Mouse (Mus musculus): ENCODE measurements around the gene Gabrb3. TPM values are rescaled to one million over a fixed set of nuclear protein-coding genes. Genes with fewer than 3 reads are reported as not detected.
A peak's percentile ranks its signal among the peaks of the same experiment; 100 is the strongest.

The Gabrb3 gene
- total RNA-seq, 2 experiments from 2014 or later, result 1.5 to 2.3 TPM

DNA sequence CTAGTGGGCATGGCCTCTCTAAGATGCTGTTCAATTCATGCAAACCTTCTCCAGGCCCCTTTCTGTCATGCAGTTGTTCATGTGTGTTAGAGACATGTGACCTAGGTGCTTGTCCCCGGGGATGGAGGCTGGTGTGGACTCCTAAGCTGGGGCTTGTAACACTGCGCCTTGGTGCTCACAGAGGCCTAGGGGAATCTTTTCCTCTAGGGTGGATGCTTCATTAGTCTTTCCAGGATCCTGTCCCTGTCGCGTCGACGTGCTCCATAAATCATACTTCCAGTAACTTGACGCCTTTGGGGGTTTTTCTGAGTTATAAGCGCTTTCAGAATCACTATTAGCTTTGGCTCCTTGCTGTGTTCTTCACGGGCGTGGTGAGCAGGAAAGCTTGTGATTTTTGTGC lies 113.2 kb downstream of the Gabrb3 start:
- no peak for DNase-seq

DNA sequence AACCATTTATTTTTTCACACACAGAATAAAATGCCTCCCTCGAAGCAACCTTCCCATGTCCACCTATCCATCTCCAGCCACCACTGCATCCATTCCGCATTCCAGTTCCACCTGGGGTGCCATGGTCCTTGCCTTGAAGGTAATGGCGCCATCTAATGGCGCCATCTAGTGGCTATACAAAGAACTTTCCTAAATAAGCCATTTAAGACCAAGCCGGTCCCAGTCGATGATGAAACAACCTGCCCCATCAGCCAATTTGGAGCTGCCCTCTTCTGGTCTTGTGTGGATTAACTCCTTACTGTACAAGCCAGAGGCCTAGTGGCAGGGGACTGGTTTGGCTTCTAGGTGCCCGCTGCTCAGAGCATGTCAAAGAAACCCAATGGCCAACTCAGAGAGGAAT lies 119.1 kb downstream of the Gabrb3 start:
- DNase-seq, result no peak

DNA sequence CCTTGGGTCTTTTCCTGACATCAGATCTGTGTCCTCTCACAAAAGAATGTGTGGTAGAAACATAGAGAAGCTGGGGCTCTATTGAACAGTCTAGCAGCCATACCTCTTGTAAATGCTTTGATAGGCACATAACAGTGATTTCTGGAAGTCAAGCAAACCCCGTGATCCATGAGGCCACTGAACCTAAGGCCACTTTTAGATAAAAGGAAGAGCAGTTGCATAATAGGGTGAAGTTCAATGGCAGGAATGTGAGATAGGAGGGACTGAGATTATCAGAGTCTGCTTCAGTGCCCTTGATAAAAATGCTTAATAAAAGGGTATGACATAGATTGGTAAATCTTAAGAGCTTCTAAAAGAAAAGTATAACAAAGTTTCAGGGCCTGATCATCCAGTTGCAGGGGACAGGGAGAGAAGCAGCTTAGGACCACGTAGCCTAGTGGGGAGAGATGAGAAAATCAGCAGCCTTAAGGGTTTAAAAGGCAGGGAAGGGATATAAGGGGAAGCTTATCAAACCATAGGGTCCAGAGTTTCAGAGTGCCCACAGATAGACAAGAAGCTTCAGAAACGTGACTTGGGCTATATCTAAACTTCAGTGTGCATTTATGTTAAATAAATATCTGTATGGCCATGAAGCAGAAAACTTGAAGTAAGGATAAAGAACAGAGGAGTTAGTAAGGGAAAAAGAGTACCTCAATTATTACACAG lies 141.4 kb downstream of the Gabrb3 start:
- DNase-seq, result no peak

GRCm38 (mm10) chr7:57564403-57564802 lies 144.9 kb downstream of the Gabrb3 start:
- DNase-seq, result no peak

- DNase-seq, result peak; percentile 56
These were observed 171.2 kb downstream of the Gabrb3 start for GRCm38 (mm10) chr7:57590451-57591248.

DNA sequence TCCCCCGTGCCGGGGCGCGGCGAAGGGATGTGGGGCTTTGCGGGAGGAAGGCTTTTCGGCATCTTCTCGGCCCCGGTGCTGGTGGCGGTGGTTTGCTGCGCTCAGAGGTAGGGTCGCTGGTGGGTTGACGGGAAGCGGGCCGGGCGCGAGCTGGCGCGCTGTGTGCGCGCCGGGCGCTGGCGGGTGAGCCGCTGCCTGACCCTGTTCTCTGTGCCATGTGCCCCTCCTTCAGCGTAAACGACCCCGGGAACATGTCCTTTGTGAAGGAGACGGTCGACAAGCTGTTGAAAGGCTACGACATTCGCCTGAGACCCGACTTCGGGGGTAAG lies 171.7 kb downstream of the Gabrb3 start:
- DNase-seq, result no peak

GRCm38 (mm10) chr7:57591578-57592431 lies 172.3 kb downstream of the Gabrb3 start:
- peak; percentile 69 for DNase-seq

GRCm38 (mm10) chr7:57597341-57597740 lies 177.8 kb downstream of the Gabrb3 start:
- DNase-seq, result no peak

- DNase-seq, result no peak
These were observed 199.2 kb downstream of the Gabrb3 start for GRCm38 (mm10) chr7:57618697-57619096.

- DNase-seq, result no peak
These were observed 200.5 kb downstream of the Gabrb3 start for GRCm38 (mm10) chr7:57620036-57620435.

DNA sequence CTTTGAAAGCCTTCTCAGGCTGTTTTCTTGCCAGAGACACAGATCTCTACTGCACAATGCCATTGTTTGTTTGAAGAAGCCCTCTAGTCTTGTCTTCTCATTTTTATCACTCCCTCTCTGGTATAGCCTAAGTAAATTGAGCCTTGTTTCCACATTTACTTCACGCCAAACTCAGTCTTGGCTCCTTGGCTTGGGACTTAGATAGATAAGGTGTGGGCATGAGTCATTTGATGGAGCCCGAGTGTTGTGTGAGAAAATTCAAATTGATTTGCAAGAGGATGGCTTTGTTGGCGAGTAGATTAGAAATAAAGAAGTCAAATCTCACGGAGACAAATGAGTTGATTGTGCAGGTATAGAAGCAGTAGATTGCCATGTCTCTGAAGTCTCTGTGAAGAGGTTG lies 204.2 kb downstream of the Gabrb3 start:
- no peak for DNase-seq

- DNase-seq, result no peak
These were observed 215.5 kb downstream of the Gabrb3 start for GRCm38 (mm10) chr7:57635026-57635425.

GRCm38 (mm10) chr7:57635687-57636086 lies 216.2 kb downstream of the Gabrb3 start:
- DNase-seq, result no peak

DNA sequence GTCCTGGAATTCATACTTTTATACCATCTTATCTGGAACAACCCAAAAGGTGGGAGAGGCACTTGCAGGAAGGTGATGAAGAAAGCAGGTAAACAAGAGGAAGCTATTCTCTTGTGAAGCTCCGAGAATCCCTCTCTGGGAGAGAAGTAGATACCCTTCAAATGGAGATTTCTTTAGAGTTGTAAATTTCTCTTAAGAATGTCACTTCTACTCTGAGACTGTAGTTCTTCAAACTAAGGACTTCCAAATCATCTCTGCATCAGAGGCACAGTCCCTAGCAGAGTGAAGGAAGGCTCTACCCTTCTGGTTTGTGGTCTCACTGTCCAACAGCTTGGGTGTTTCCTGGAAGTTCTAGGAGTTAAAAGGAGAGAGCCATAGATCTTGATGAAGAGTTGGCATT lies 221.3 kb downstream of the Gabrb3 start:
- DNase-seq, result no peak

- DNase-seq, result no peak
These were observed 227.9 kb downstream of the Gabrb3 start for GRCm38 (mm10) chr7:57647345-57647744.

- DNase-seq, result no peak
These were observed 228.8 kb downstream of the Gabrb3 start for GRCm38 (mm10) chr7:57648136-57648755.

DNA sequence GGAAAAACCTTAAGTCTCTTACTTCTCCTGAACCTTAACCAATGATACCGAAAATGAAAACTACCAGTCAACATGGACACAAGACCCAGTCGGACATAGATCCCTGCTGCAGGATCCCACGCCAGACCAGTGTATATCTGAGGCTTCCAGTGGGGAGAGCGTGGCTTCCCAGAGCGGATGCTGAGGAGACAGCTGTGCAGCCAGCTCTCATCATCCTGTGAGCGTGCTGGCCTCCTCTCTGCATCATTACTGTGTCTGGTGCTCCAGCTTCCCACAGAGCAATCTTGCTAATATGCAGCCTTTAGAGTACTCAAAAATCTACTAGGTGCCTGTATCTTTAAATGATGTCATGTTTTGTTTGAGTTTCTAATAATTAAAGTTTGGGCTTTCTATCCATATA lies 257.9 kb downstream of the Gabrb3 start:
- DNase-seq, result no peak

- DNase-seq, result no peak
These were observed 270.3 kb downstream of the Gabrb3 start for GRCm38 (mm10) chr7:57689836-57690235.

GRCm38 (mm10) chr7:57700370-57700769 lies 280.9 kb downstream of the Gabrb3 start:
- DNase-seq, result peak; percentile 28

- DNase-seq, result peak; percentile 37
These were observed 281.6 kb downstream of the Gabrb3 start for GRCm38 (mm10) chr7:57701046-57701445.

GRCm38 (mm10) chr7:57703580-57703979 lies 284.1 kb downstream of the Gabrb3 start:
- DNase-seq, result peak; percentile 62

- no peak for DNase-seq
These were observed 286.6 kb downstream of the Gabrb3 start for GRCm38 (mm10) chr7:57706092-57706491.
